Mouse (Mus musculus): Measurements from ENCODE around the gene Klhl8. TPM values are rescaled to one million over a fixed set of nuclear protein-coding genes. Genes with fewer than 3 reads are reported as not detected.

The Klhl8 gene
- polyA plus RNA-seq, 1 experiment from 2014 or later: 7.1 TPM

DNA sequence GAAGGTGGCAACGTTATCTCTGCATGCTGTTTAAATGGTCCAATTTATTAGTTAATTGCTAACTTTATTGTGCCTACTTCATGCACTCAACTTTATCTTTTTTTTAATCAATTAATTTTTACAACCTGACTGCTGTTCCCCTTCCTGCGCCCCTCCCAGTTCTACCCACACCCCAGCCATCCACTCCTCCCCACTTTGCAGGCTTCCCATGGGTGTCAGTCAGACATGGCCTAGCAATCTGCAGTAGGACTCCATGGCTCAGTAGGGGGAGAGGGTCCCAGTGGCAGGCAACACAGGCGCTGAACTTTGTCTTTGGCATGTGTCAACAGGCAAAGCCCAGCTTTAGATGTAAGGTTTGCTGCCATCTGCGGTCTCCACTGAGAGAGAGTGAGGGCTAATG, 47.3 kb downstream of the Klhl8 start:
- DNase-seq (ENCODE audit: low spot score) (no peak), ATAC-seq (no peak)
- no peaks in the 10 kb centered on the region for H3K27me3 ChIP-seq (replicated peaks; ENCODE audit: insufficient read depth, low read length)
- H3K36me3 ChIP-seq (ENCODE audit: insufficient read depth, low read length): no peaks in the 10 kb centered on the region
- no peak for TF ChIP-seq CTCF (IDR thresholded peaks at IDR 0.05)
- TF ChIP-seq EP300 (IDR thresholded peaks at IDR 0.05): no peak
- no peaks in the 10 kb centered on the region for H3K4me1 ChIP-seq (ENCODE audit: insufficient read depth, low read depth, low read length)
- no peak overlapping the region for H3K4me2 ChIP-seq (replicated peaks; ENCODE audit: low read depth, low read length)
- no peaks in the 10 kb centered on the region for H3K9me3 ChIP-seq (ENCODE audit: low read length)
- no peak overlapping the region for H3K4me3 ChIP-seq (ENCODE audit: low read depth, low read length)
- H3K27ac ChIP-seq (ENCODE audit: low read length): no peak overlapping the region
- 91% methylated on average over 4 of the region's 4 CpGs for WGBS
- H3K9ac ChIP-seq (replicated peaks; ENCODE audit: low read depth): no peak overlapping the region

DNA sequence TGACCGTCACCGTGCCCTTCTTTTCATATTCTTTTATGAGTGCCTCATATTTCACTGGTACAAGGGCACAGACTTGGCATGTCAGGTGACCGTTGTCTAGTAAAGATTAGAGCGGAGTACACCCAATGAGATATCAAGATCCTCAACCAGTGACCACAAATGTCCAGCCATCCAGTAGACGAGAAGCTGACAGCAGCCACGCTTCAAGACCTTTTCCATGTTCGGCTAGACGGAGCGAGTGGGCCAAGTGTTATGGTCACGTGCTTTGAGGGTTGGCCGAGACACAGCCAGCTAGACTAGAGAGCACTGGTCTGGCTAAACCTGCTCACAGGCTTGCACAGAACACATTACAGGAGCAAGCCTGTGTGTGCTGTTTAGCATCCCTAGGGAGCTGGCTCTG, 50.4 kb downstream of the Klhl8 start:
- no peak overlapping the region for H3K4me3 ChIP-seq (ENCODE audit: low read depth, low read length)
- DNase-seq (ENCODE audit: low spot score) (no peak), ATAC-seq (no peak)
- H3K27me3 ChIP-seq (replicated peaks; ENCODE audit: insufficient read depth, low read length): no peaks in the 10 kb centered on the region
- TF ChIP-seq EP300 (IDR thresholded peaks at IDR 0.05): no peak
- no peak for TF ChIP-seq CTCF (IDR thresholded peaks at IDR 0.05)
- WGBS: 89% methylated on average over 11 of the region's 11 CpGs
- H3K4me1 ChIP-seq (ENCODE audit: insufficient read depth, low read depth, low read length): no peaks in the 10 kb centered on the region
- no peaks in the 10 kb centered on the region for H3K36me3 ChIP-seq (ENCODE audit: insufficient read depth, low read length)
- H3K9ac ChIP-seq (replicated peaks; ENCODE audit: low read depth): no peak overlapping the region
- H3K9me3 ChIP-seq (ENCODE audit: low read length): no peaks in the 10 kb centered on the region
- no peak overlapping the region for H3K4me2 ChIP-seq (replicated peaks; ENCODE audit: low read depth, low read length)
- H3K27ac ChIP-seq (ENCODE audit: low read length): no peak overlapping the region

- Histone ChIP-seq H3K4me3 (ENCODE audit: low read depth, low read length) (no peak overlapping the region), H3K27ac (ENCODE audit: low read length) (no peak overlapping the region), H3K4me1 (ENCODE audit: insufficient read depth, low read depth, low read length) (no peaks in the 10 kb centered on the region), H3K27me3 (replicated peaks; ENCODE audit: insufficient read depth, low read length) (no peaks in the 10 kb centered on the region), H3K9me3 (ENCODE audit: low read length) (no peaks in the 10 kb centered on the region), H3K4me2 (replicated peaks; ENCODE audit: low read depth, low read length) (no peak overlapping the region), H3K36me3 (ENCODE audit: insufficient read depth, low read length) (peaks cover 6% of the 10 kb centered on the region; the same call in 1 of the 2 replicates), H3K9ac (replicated peaks; ENCODE audit: low read depth) (no peak overlapping the region)
- TF ChIP-seq CTCF (IDR thresholded peaks at IDR 0.05) (no peak), EP300 (IDR thresholded peaks at IDR 0.05) (no peak)
- ATAC-seq (no peak), DNase-seq (ENCODE audit: low spot score) (no peak)
- 90% methylated on average over 2 of the region's 2 CpGs for WGBS
These were observed 53.9 kb downstream of the Klhl8 start for GRCm38 (mm10) chr5:103857151-103857550.

DNA sequence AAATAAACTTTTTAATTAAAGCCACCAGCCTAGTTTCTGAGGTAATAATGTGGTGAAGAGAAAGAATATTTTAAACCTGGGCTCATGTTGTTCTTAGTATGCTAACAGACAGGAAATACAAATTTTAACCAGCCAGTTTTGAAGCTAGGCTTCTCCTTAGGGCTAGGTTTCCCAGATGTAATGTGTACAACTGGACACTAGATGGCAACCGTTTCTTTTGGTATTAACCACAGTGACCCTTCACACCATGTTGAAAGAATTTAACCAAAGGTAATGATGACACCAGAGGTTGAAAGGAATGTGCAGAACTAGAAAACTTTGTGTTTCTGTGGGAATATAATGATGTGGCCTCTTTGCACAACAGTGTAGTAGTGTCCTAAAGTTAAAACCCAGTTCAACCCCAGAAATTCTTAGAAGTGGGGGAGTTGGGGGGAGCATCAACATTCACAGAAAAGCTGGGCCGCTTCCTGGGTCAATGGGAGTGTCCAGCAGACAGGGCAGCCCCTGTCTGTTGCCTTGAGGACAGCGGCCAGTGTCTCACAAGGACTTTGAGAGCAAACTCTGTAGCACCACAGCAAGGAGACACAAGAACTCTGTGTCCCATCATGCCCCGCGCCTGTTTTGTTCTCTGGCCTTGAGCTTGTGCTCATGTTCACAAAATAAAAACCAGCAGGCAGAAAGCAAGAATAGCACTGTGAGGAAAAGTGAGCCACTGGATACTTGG, 54.6 kb downstream of the Klhl8 start:
- Histone ChIP-seq H3K4me1 (ENCODE audit: insufficient read depth, low read depth, low read length) (no peaks in the 10 kb centered on the region), H3K9me3 (ENCODE audit: low read length) (no peaks in the 10 kb centered on the region), H3K9ac (replicated peaks; ENCODE audit: low read depth) (no peak overlapping the region), H3K4me2 (replicated peaks; ENCODE audit: low read depth, low read length) (no peak overlapping the region), H3K36me3 (ENCODE audit: insufficient read depth, low read length) (peaks cover 13% of the 10 kb centered on the region), H3K27ac (ENCODE audit: low read length) (no peak overlapping the region), H3K27me3 (replicated peaks; ENCODE audit: insufficient read depth, low read length) (no peaks in the 10 kb centered on the region), H3K4me3 (ENCODE audit: low read depth, low read length) (no peak overlapping the region)
- DNase-seq (ENCODE audit: low spot score) (peak; percentile 83), ATAC-seq (peak; percentile 79)
- peak; percentile 82 for TF ChIP-seq CTCF (IDR thresholded peaks at IDR 0.05)
- no peak for TF ChIP-seq EP300 (IDR thresholded peaks at IDR 0.05)
- 64% methylated on average over 5 of the region's 5 CpGs for WGBS

- H3K4me1 ChIP-seq (ENCODE audit: insufficient read depth, low read depth, low read length): no peaks in the 10 kb centered on the region
- no peak overlapping the region for H3K9ac ChIP-seq (replicated peaks; ENCODE audit: low read depth)
- H3K36me3 ChIP-seq (ENCODE audit: insufficient read depth, low read length): peaks cover 19% of the 10 kb centered on the region
- peak; percentile 86 for ATAC-seq
- no peaks in the 10 kb centered on the region for H3K27me3 ChIP-seq (replicated peaks; ENCODE audit: insufficient read depth, low read length)
- no peak overlapping the region for H3K27ac ChIP-seq (ENCODE audit: low read length)
- WGBS: 62% methylated on average over 14 of the region's 14 CpGs
- H3K4me2 ChIP-seq (replicated peaks; ENCODE audit: low read depth, low read length): no peak overlapping the region
- DNase-seq (ENCODE audit: low spot score): peak; percentile 73
- TF ChIP-seq EP300 (IDR thresholded peaks at IDR 0.05) (no peak), CTCF (IDR thresholded peaks at IDR 0.05) (no peak)
- no peaks in the 10 kb centered on the region for H3K9me3 ChIP-seq (ENCODE audit: low read length)
- H3K4me3 ChIP-seq (ENCODE audit: low read depth, low read length): no peak overlapping the region
These were observed 55.4 kb downstream of the Klhl8 start for GRCm38 (mm10) chr5:103855483-103856211.

GRCm38 (mm10) chr5:103854807-103855194, 56.3 kb downstream of the Klhl8 start:
- no peak for DNase-seq (ENCODE audit: low spot score)
- Histone ChIP-seq H3K4me2 (replicated peaks; ENCODE audit: low read depth, low read length) (no peak overlapping the region), H3K9me3 (ENCODE audit: low read length) (no peaks in the 10 kb centered on the region), H3K27ac (ENCODE audit: low read length) (no peak overlapping the region), H3K36me3 (ENCODE audit: insufficient read depth, low read length) (peaks cover 23% of the 10 kb centered on the region), H3K4me3 (ENCODE audit: low read depth, low read length) (no peak overlapping the region), H3K27me3 (replicated peaks; ENCODE audit: insufficient read depth, low read length) (no peaks in the 10 kb centered on the region), H3K4me1 (ENCODE audit: insufficient read depth, low read depth, low read length) (no peaks in the 10 kb centered on the region), H3K9ac (replicated peaks; ENCODE audit: low read depth) (no peak overlapping the region)
- ATAC-seq: no peak
- no peak for TF ChIP-seq EP300 (IDR thresholded peaks at IDR 0.05)
- no peak for TF ChIP-seq CTCF (IDR thresholded peaks at IDR 0.05)
- 92% methylated on average over 5 of the region's 5 CpGs for WGBS

All from lung, postnatal 0 days (tissue).